Mouse (Mus musculus) heart, postnatal 25 days (tissue): ENCODE measurements at regions not wholly inside any gene's neighbourhood (a gene's known extent, or its start where the extent isn't known, plus 50 kb on each side); places are given as distances from the start of the nearest gene placed in this dataset.
A peak's percentile ranks its signal among the peaks of the same experiment; 100 is the strongest.

ENCODE experiments used
- DNase-seq: peaks from one replicate; pipeline ENCODE4 v3.0.0; 2022; ENCODE audit warnings: low spot score
- intact Hi-C: fragments of 180-260 bp; cut with DNase I; formaldehyde crosslinking; loops from one replicate; pipeline ENCODE4 v1.15.1; 2025

GRCm38 (mm10) chr11:56307051-56307450 lies 266.2 kb upstream of the Nmur2 start:
- intact Hi-C loops, result no loop called here
- no peak for DNase-seq

- peak; percentile 45 for DNase-seq
These were observed 250.1 kb upstream of the Nmur2 start for GRCm38 (mm10) chr11:56290651-56291578.

GRCm38 (mm10) chr11:56285575-56286260 lies 244.9 kb upstream of the Nmur2 start:
- no peak for DNase-seq
- intact Hi-C loops, result no loop called here

More at GRCm38 (mm10) chr11:56290651-56291578, 250.1 kb upstream of the Nmur2 start:
- intact Hi-C loops, result no loop called here

- intact Hi-C loops, result no loop called here
- no peak for DNase-seq
These were observed 240.4 kb upstream of the Nmur2 start for GRCm38 (mm10) chr11:56281201-56281600.

GRCm38 (mm10) chr11:56280216-56280615 lies 239.4 kb upstream of the Nmur2 start:
- intact Hi-C loops, result no loop called here

GRCm38 (mm10) chr11:56269915-56270493 lies 229.2 kb upstream of the Nmur2 start:
- intact Hi-C loops, result no loop called here
- no peak for DNase-seq

More at GRCm38 (mm10) chr11:56280216-56280615, 239.4 kb upstream of the Nmur2 start:
- no peak for DNase-seq

GRCm38 (mm10) chr11:56262726-56263125 lies 221.9 kb upstream of the Nmur2 start:
- intact Hi-C loops, result no loop called here
- DNase-seq, result no peak

- intact Hi-C loops, result no loop called here
- DNase-seq, result no peak
These were observed 215.5 kb upstream of the Nmur2 start for GRCm38 (mm10) chr11:56256356-56256755.

GRCm38 (mm10) chr11:56254437-56254836 lies 213.6 kb upstream of the Nmur2 start:
- intact Hi-C loops, result no loop called here
- DNase-seq, result no peak

- DNase-seq, result no peak
- intact Hi-C loops, result no loop called here
These were observed 206.6 kb upstream of the Nmur2 start for GRCm38 (mm10) chr11:56247333-56247823.

- DNase-seq, result no peak
- intact Hi-C loops, result no loop called here
These were observed 205.9 kb upstream of the Nmur2 start for GRCm38 (mm10) chr11:56246549-56247332.

- intact Hi-C loops, result no loop called here
- DNase-seq, result no peak
These were observed 204.1 kb upstream of the Nmur2 start for GRCm38 (mm10) chr11:56244951-56245350.

GRCm38 (mm10) chr11:56243447-56243846 lies 202.6 kb upstream of the Nmur2 start:
- intact Hi-C loops, result no loop called here

GRCm38 (mm10) chr11:56238745-56239144 lies 197.9 kb upstream of the Nmur2 start:
- no peak for DNase-seq
- intact Hi-C loops, result no loop called here

More at GRCm38 (mm10) chr11:56243447-56243846, 202.6 kb upstream of the Nmur2 start:
- DNase-seq, result no peak

- intact Hi-C loops, result no loop called here
These were observed 184.2 kb upstream of the Nmur2 start for GRCm38 (mm10) chr11:56224999-56225398.

GRCm38 (mm10) chr11:56215706-56216105 lies 174.9 kb upstream of the Nmur2 start:
- intact Hi-C loops, result no loop called here
- DNase-seq, result no peak

More at GRCm38 (mm10) chr11:56224999-56225398, 184.2 kb upstream of the Nmur2 start:
- DNase-seq, result no peak

- intact Hi-C loops, result no loop called here
These were observed 161.0 kb upstream of the Nmur2 start for GRCm38 (mm10) chr11:56201844-56202243.

GRCm38 (mm10) chr11:56195316-56195715 lies 154.5 kb upstream of the Nmur2 start:
- intact Hi-C loops, result no loop called here
- no peak for DNase-seq

More at GRCm38 (mm10) chr11:56201844-56202243, 161.0 kb upstream of the Nmur2 start:
- DNase-seq, result no peak

GRCm38 (mm10) chr11:56193426-56193825 lies 152.6 kb upstream of the Nmur2 start:
- intact Hi-C loops, result no loop called here
- no peak for DNase-seq

- intact Hi-C loops, result no loop called here
- DNase-seq, result no peak
These were observed 133.1 kb upstream of the Nmur2 start for GRCm38 (mm10) chr11:56173895-56174294.
